ENCODE assay signal across 8 mouse cellular contexts in genomic region chr2:34249141-34249960, GRCm38 (mm10).
DNase-seq lines count a peak whose midpoint lies in the region; ATAC-seq lines count a peak whose summit lies in the region.

No protein-coding gene starts in this region.

- DNase-seq in adipocyte (ENCODE audit: low spot score) = peak; percentile 64
- DNase-seq in cerebellum, postnatal 10 days = peak; percentile 76 to 78
- peak; percentile 15 to 40 for DNase-seq in frontal cortex, postnatal 14 days (ENCODE audit: low spot score in 2 of 2)
- DNase-seq in hindbrain, embryonic 14.5 days (ENCODE audit: low spot score) = peak; percentile 76
- peak; percentile 41 for DNase-seq in left cerebral cortex, adult 11 months (ENCODE audit: low spot score)
- peak; percentile 59 for DNase-seq in lung, postnatal 14 days
- DNase-seq in retina, postnatal 1 day = peak; percentile 89
- peak; percentile 34 to 61 for DNase-seq in urinary bladder, postnatal 4 days (ENCODE audit: low spot score in 2 of 2)

- WGBS in hindbrain, embryonic 14.5 days = under 1% methylated on average over 15 of the region's 15 CpGs

- no peaks in the 10 kb centered on the region for H3K9me3 ChIP-seq in hindbrain, embryonic 14.5 days (ENCODE audit: control insufficient read depth, low read length)

- H3K36me3 ChIP-seq in hindbrain, embryonic 14.5 days (replicated peaks; ENCODE audit: control insufficient read depth, insufficient read depth) = no peaks in the 10 kb centered on the region

- H3K4me1 ChIP-seq in hindbrain, embryonic 14.5 days (replicated peaks; ENCODE audit: control insufficient read depth, insufficient read depth, low read length) = peaks cover 67% of the 10 kb centered on the region

- ATAC-seq in hindbrain, embryonic 14.5 days (ENCODE audit: low FRiP score) = peak; percentile 86

- peak overlapping the region; percentile 59 for H3K9ac ChIP-seq in hindbrain, embryonic 14.5 days

- H3K4me3 ChIP-seq in hindbrain, embryonic 14.5 days (replicated peaks; ENCODE audit: low read length) = peak overlapping the region; percentile 40

- peak overlapping the region; percentile 94 for H3K27ac ChIP-seq in hindbrain, embryonic 14.5 days

- H3K4me2 ChIP-seq in hindbrain, embryonic 14.5 days (replicated peaks) = peak overlapping the region; percentile 78

- H3K27me3 ChIP-seq in hindbrain, embryonic 14.5 days (ENCODE audit: control insufficient read depth, insufficient read depth, low read length) = no peaks in the 10 kb centered on the region

Comparison
In these comparisons a context has a peak if more than half of its experiments do, and no peak if none do; other contexts are left out.
1. Peak in every context shown above with its lines: DNase-seq, ATAC-seq, H3K4me3 ChIP-seq and H3K27ac ChIP-seq.
2. DNase-seq: peak in every context shown above with its lines; median percentile 89 in retina, postnatal 1 day; 77 in cerebellum, postnatal 10 days; 76 in hindbrain, embryonic 14.5 days; 64 in adipocyte; 59 in lung, postnatal 14 days; 48 in urinary bladder, postnatal 4 days; 41 in left cerebral cortex, adult 11 months; 28 in frontal cortex, postnatal 14 days.